Mouse (Mus musculus) midbrain, embryonic 14.5 days (tissue): ENCODE measurements around the gene Mob3b. TPM values are rescaled to one million over a fixed set of nuclear protein-coding genes. Genes with fewer than 3 reads are reported as not detected.

ENCODE experiments used
- ATAC-seq: fragments of 200-750 bp; cut with Nextera tagmentation; 2 replicates; pipeline ENCODE4 v1.8.0; 2017; ENCODE audit warnings: moderate number of reproducible peaks, moderate library complexity; ENCODE audit not compliant: low FRiP score, low TSS enrichment
- DNase-seq: peaks from one replicate; pipeline ENCODE4 v3.0.0-alpha.2; 2015
- H3K27ac ChIP-seq: fragments of 300-500 bp; sonication (generic); replicated peaks from 2 replicates; pipeline ENCODE4 v1.5.1; 2014; ENCODE audit warnings: mild to moderate bottlenecking, low read depth, low read length, moderate library complexity
- H3K27me3 ChIP-seq: fragments of 300-500 bp; sonication (generic); 2 replicates; pipeline ENCODE4 v1.6.1; 2014; ENCODE audit warnings: low read length, control low read depth, mixed read lengths; ENCODE audit not compliant: control insufficient read depth, insufficient read depth
- H3K36me3 ChIP-seq: fragments of 300-500 bp; sonication (generic); 2 replicates; pipeline ENCODE4 v1.6.1; 2014; ENCODE audit warnings: low read length, control low read depth; ENCODE audit not compliant: control insufficient read depth, insufficient read depth
- H3K4me1 ChIP-seq: fragments of 300-500 bp; sonication (generic); 2 replicates; pipeline ENCODE4 v1.6.1; 2014; ENCODE audit warnings: mild to moderate bottlenecking, antibody characterized with exemption, low read length, control low read depth; ENCODE audit not compliant: control insufficient read depth, insufficient read depth
- H3K4me2 ChIP-seq: fragments of 300-500 bp; sonication (generic); 2 replicates; pipeline ENCODE4 v1.6.1; 2014; ENCODE audit warnings: mild to moderate bottlenecking, low read length, moderate library complexity
- H3K4me3 ChIP-seq: fragments of 300-500 bp; sonication (generic); replicated peaks from 2 replicates; pipeline ENCODE4 v1.5.1; 2014; ENCODE audit warnings: low read depth, low read length
- H3K9ac ChIP-seq: fragments of 300-500 bp; sonication (generic); replicated peaks from 2 replicates; pipeline ENCODE4 v1.6.1; 2014; ENCODE audit warnings: mild to moderate bottlenecking, low read length, moderate library complexity
- H3K9me3 ChIP-seq: fragments of 300-500 bp; sonication (generic); 2 replicates; pipeline ENCODE4 v1.6.1; 2016; ENCODE audit warnings: low read length, control low read depth, mixed read lengths; ENCODE audit not compliant: control insufficient read depth
- WGBS: fragments of 180-500 bp; shearing (Covaris S2); extraction: QIAGEN DNeasy Blood & Tissue Kit; methylation state at CpG from one replicate; pipeline ENCODE4 v1.1.7; 2014; 5-methylcytosine and 5-hydroxymethylcytosine counted together
- polyA plus RNA-seq: library from polyadenylated mRNA; unstranded; fragments of >200 nt; fragmentation: Nextera tagmentation; extraction: Ambion mirVana; gene quantifications from 2 replicates; pipeline ENCODE4 v1.2.1, GENCODE M21; 2014

Gene Mob3b
- polyA plus RNA-seq, 1 experiment from 2014 or later, result 5.5 TPM

GRCm38 (mm10) chr4:35098552-35098951, 58.7 kb downstream of the Mob3b start:
- H3K27me3 ChIP-seq, result no peaks in the 10 kb centered on the region
- H3K27ac ChIP-seq, result no peak overlapping the region
- no peaks in the 10 kb centered on the region for H3K9me3 ChIP-seq

GRCm38 (mm10) chr4:35096226-35097175, 60.8 kb downstream of the Mob3b start:
- Histone ChIP-seq H3K9ac (no peak overlapping the region), H3K4me2 (no peak overlapping the region), H3K9me3 (no peaks in the 10 kb centered on the region), H3K36me3 (no peaks in the 10 kb centered on the region), H3K27ac (no peak overlapping the region), H3K4me1 (peaks cover 17% of the 10 kb centered on the region), H3K27me3 (no peaks in the 10 kb centered on the region), H3K4me3 (no peak overlapping the region)
- DNase-seq, result no peak
- no peak for ATAC-seq
- WGBS, result 90% methylated on average over 28 of the region's 28 CpGs

More at GRCm38 (mm10) chr4:35098552-35098951, 58.7 kb downstream of the Mob3b start:
- no peak overlapping the region for H3K9ac ChIP-seq
- peaks cover 17% of the 10 kb centered on the region for H3K4me1 ChIP-seq
- WGBS, result 90% methylated on average over 6 of the region's 6 CpGs
- no peaks in the 10 kb centered on the region for H3K36me3 ChIP-seq
- no peak for DNase-seq
- H3K4me2 ChIP-seq, result no peak overlapping the region
- ATAC-seq, result no peak
- no peak overlapping the region for H3K4me3 ChIP-seq

DNA sequence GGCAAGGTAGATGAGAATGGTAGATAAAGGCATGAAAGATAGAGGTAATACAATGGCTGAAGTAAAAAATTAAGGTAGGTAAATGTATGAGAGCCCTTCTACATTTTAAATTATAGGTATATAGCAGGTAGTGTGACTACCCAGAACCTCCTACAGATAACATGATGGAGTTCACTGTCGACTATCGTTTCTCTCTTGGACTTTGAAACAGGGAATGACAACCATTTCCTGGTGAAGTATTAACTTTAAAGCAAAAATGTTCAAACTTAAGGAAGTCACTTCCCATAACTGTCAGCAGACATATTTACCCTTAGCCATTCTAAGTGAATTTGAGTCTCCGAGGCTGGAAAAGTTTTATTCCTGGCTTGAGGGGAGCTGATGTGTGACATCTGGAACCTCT, 64.8 kb downstream of the Mob3b start:
- no peak for ATAC-seq
- no peaks in the 10 kb centered on the region for H3K36me3 ChIP-seq
- H3K4me2 ChIP-seq, result no peak overlapping the region
- no peak for DNase-seq
- no peak overlapping the region for H3K9ac ChIP-seq
- H3K27ac ChIP-seq, result no peak overlapping the region
- no peaks in the 10 kb centered on the region for H3K9me3 ChIP-seq
- no peak overlapping the region for H3K4me3 ChIP-seq
- H3K27me3 ChIP-seq, result no peaks in the 10 kb centered on the region
- 89% methylated on average over 3 of the region's 3 CpGs for WGBS
- no peaks in the 10 kb centered on the region for H3K4me1 ChIP-seq

DNA sequence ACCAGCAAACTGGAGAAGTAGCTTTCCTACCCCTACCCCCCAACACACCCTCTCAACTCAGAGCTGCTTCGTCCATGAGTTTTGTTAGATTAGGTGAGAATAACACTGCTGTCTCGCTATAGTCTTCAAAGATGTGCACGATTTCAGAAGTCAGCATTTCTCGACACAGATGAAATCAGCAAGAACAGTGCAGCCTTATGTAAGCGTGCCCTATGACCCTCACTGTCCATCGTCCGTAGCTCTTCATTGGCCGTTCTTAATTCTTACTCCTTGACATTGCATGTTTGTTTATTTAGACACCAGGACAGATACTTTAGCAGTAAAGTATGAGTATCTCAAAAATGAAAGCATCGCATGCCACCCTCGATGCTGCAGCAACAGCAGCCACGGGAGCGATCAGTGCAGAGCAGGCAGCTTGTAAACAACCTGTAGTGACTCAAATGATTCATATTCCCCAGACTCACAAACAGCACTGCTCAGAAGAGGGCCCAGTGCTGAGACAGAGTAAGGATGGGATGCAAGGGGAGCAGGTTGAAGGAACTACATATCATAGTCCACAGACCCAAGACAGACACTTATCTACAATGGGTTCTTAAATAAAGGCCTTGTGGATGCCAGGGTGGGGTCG, 66.0 kb downstream of the Mob3b start:
- Histone ChIP-seq H3K36me3 (no peaks in the 10 kb centered on the region), H3K27ac (no peak overlapping the region), H3K9me3 (no peaks in the 10 kb centered on the region), H3K9ac (no peak overlapping the region), H3K4me2 (no peak overlapping the region), H3K27me3 (no peaks in the 10 kb centered on the region), H3K4me1 (no peaks in the 10 kb centered on the region), H3K4me3 (no peak overlapping the region)
- ATAC-seq (no peak), DNase-seq (no peak)
- 93% methylated on average over 13 of the region's 13 CpGs for WGBS

GRCm38 (mm10) chr4:35089321-35090316, 67.7 kb downstream of the Mob3b start:
- no peak overlapping the region for H3K27ac ChIP-seq
- H3K9me3 ChIP-seq, result no peaks in the 10 kb centered on the region
- ATAC-seq (no peak), DNase-seq (no peak)
- no peaks in the 10 kb centered on the region for H3K27me3 ChIP-seq
- WGBS, result 81% methylated on average over 14 of the region's 14 CpGs
- H3K9ac ChIP-seq, result no peak overlapping the region
- H3K4me3 ChIP-seq, result no peak overlapping the region
- H3K4me1 ChIP-seq, result no peaks in the 10 kb centered on the region
- H3K4me2 ChIP-seq, result no peak overlapping the region
- H3K36me3 ChIP-seq, result no peaks in the 10 kb centered on the region

GRCm38 (mm10) chr4:35086067-35086700, 71.1 kb downstream of the Mob3b start:
- Histone ChIP-seq H3K4me3 (no peak overlapping the region), H3K4me2 (no peak overlapping the region), H3K9me3 (no peaks in the 10 kb centered on the region), H3K27me3 (no peaks in the 10 kb centered on the region), H3K27ac (no peak overlapping the region), H3K36me3 (no peaks in the 10 kb centered on the region), H3K9ac (no peak overlapping the region), H3K4me1 (no peaks in the 10 kb centered on the region)
- ATAC-seq (no peak), DNase-seq (no peak)
- WGBS, result 84% methylated on average over 7 of the region's 7 CpGs

- Histone ChIP-seq H3K36me3 (no peaks in the 10 kb centered on the region), H3K4me3 (no peak overlapping the region), H3K27ac (no peak overlapping the region), H3K4me2 (no peak overlapping the region), H3K9me3 (no peaks in the 10 kb centered on the region), H3K4me1 (no peaks in the 10 kb centered on the region), H3K9ac (no peak overlapping the region), H3K27me3 (no peaks in the 10 kb centered on the region)
- no peak for DNase-seq
- WGBS, result 90% methylated on average over 8 of the region's 8 CpGs
- no peak for ATAC-seq
These were observed 73.2 kb downstream of the Mob3b start for GRCm38 (mm10) chr4:35084060-35084459.
